Mouse (Mus musculus): ENCODE results near the gene Arf6. TPM values are rescaled to one million over a fixed set of nuclear protein-coding genes. Genes with fewer than 3 reads are reported as not detected.
"Not testable (repeated sequence)": the region's sequence is repeated elsewhere in the genome, so short reads cannot be mapped to it uniquely, and the experiment has no call there.

Gene Arf6
- polyA plus RNA-seq, 1 experiment from 2014 or later, result 73.7 TPM

DNA sequence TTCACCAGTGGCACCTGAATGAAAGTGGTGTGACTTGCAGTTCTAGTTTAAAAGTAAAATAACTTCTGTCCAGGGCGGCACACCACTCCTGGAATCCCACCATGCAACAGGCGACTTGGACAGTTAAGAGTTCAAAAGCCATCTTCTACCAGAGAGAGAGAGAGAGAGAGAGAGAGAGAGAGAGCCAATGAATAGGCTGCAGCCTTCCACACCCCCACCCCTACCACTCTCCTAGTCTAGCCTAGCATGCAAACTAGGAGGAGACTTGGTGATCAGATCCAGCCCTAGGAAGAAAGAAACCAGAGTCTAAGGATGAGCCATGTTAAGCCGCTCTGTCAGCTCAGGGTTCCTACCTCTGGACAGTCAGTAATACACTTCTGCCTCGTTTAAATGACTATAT, 9.6 kb upstream of the Arf6 start:
- 54% methylated on average over 4 of the region's 4 CpGs for WGBS
- Histone ChIP-seq H3K9ac (no peak overlapping the region), H3K36me3 (no peaks in the 10 kb centered on the region), H3K27ac (peak overlapping the region; percentile 96; the same call in 1 of the 2 replicates), H3K4me1 (peaks cover 15% of the 10 kb centered on the region), H3K4me2 (peak overlapping the region; percentile 69; the same call in 1 of the 2 replicates), H3K4me3 (no peak overlapping the region; the same call in 1 of the 2 replicates), H3K9me3 (no peaks in the 10 kb centered on the region), H3K27me3 (no peaks in the 10 kb centered on the region)
- ATAC-seq (ENCODE audit: insufficient number of reproducible peaks, low FRiP score, low TSS enrichment, low read depth), result no peak

DNA sequence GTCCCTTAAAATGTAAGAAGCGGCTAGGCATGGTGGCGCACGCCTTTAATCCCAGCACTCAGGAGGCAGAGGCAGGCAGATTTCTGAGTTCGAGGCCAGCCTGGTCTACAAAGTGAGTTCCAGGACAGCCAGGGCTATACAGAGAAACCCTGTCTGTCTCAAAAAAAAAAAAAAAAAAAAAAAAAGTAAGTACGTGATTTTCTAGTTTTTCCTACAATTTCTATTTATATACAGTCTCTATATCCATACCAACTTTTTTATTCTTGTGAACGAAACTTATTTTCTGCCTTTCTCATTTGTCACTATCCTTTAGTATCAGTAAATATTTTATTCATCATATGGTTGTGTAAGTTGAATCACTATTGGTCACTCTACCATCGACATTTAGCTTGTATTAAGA, 8.8 kb upstream of the Arf6 start:
- H3K27me3 ChIP-seq; H3K4me3 ChIP-seq; H3K36me3 ChIP-seq; H3K9ac ChIP-seq; H3K27ac ChIP-seq; H3K4me2 ChIP-seq; ATAC-seq (ENCODE audit: insufficient number of reproducible peaks, low FRiP score, low TSS enrichment, low read depth); H3K9me3 ChIP-seq: not testable (repeated sequence)
- 98% methylated on average over 7 of the region's 7 CpGs for WGBS
- peaks cover 15% of the 10 kb centered on the region for H3K4me1 ChIP-seq

DNA sequence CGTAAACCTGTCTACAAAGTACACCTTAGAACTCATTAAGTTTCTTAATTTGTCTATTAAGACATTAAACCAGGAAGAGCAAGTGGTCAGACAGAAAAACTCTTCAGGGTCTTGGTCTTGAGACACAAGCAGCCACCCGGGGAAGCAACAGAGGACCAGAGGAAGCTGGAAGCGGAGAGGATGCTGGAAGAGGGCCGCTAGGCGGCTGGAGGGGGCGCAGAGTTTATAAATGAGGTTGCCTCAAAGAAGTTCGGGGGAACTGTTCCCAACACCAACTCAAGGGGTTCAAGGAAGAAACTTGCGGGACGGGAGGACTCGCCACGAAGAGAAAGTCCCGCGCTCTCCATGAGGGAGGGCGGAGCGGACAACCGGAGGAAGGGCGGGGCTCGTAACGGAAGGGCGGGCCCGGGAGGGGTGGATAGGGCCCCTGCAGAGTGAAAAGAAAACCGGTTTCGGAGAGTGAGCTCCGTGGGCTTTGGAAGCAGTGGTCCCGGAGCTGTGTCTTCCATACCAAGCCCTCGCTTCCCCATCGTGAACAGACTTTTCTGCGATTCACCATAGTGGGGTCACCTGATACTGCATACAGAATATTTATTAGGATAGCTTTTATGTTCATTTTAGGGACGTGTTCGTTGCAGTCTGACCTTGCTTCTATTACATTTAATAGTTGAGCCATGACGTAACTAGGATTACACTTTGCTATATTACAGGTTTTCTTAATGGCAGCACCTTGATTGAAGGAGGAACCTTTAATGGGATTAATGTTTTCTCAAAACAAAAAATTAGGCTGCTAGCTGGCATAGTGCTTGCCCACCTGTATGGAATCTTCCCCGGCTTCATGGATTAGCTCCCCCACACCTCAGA, 7.8 kb upstream of the Arf6 start:
- peak; percentile 49; the same call in 1 of the 2 replicates for ATAC-seq (ENCODE audit: insufficient number of reproducible peaks, low FRiP score, low TSS enrichment, low read depth)
- peak overlapping the region; percentile 52 for H3K4me3 ChIP-seq
- H3K36me3 ChIP-seq, result no peaks in the 10 kb centered on the region
- 3% methylated on average over 32 of the region's 32 CpGs for WGBS
- peak overlapping the region; percentile 88 for H3K27ac ChIP-seq
- H3K9ac ChIP-seq, result peak overlapping the region; percentile 33
- H3K4me2 ChIP-seq, result peak overlapping the region; percentile 58
- no peaks in the 10 kb centered on the region for H3K27me3 ChIP-seq
- no peaks in the 10 kb centered on the region for H3K9me3 ChIP-seq
- peaks cover 15% of the 10 kb centered on the region for H3K4me1 ChIP-seq

DNA sequence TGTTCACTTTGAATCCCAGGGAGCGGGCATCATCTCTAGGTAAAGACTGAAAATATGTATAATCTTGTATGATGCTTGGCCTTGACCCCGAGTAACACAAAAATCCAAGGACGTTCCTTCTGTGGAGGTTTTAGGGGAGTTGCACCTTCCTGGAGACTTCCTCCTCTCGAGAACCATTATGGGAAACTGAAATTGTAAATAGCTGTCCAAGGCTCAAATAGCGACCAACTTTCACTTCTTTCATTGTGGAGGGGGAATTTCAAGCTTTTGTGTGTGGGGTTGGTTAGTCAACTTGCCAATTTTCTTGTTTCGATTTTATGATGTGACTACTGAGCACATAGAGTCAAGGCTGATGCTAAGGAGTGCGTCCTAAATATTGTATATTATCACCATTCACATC, 6.2 kb upstream of the Arf6 start:
- no peak for ATAC-seq (ENCODE audit: insufficient number of reproducible peaks, low FRiP score, low TSS enrichment, low read depth)
- Histone ChIP-seq H3K27ac (no peak overlapping the region), H3K36me3 (no peaks in the 10 kb centered on the region), H3K4me2 (no peak overlapping the region), H3K27me3 (no peaks in the 10 kb centered on the region), H3K9me3 (no peaks in the 10 kb centered on the region), H3K4me1 (peaks cover 19% of the 10 kb centered on the region), H3K4me3 (no peak overlapping the region), H3K9ac (no peak overlapping the region)
- 79% methylated on average over 7 of the region's 7 CpGs for WGBS

DNA sequence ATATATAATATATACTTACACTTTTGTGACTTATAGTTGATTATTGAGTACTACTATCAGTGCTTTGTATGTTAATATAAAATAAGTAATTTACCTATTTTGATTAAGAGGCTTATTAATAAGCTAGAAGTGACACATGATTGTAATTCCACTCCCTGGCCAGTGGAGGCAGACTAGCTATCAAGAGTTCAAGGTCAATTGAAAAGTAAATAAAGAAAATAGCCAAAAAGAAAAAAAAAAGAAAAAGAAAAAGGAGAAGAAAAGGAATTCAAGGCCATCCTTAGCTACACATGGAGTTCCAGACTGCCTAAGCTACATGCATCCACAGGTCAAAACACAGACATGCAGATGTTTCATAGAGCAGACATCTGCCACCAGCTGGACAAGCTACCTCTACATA, 5.5 kb upstream of the Arf6 start:
- ATAC-seq (ENCODE audit: insufficient number of reproducible peaks, low FRiP score, low TSS enrichment, low read depth), result no peak
- no peak overlapping the region for H3K4me3 ChIP-seq
- H3K4me1 ChIP-seq, result peaks cover 20% of the 10 kb centered on the region
- no peak overlapping the region for H3K4me2 ChIP-seq
- H3K9ac ChIP-seq, result no peak overlapping the region
- no peaks in the 10 kb centered on the region for H3K36me3 ChIP-seq
- no peaks in the 10 kb centered on the region for H3K27me3 ChIP-seq
- no peak overlapping the region for H3K27ac ChIP-seq
- no peaks in the 10 kb centered on the region for H3K9me3 ChIP-seq

DNA sequence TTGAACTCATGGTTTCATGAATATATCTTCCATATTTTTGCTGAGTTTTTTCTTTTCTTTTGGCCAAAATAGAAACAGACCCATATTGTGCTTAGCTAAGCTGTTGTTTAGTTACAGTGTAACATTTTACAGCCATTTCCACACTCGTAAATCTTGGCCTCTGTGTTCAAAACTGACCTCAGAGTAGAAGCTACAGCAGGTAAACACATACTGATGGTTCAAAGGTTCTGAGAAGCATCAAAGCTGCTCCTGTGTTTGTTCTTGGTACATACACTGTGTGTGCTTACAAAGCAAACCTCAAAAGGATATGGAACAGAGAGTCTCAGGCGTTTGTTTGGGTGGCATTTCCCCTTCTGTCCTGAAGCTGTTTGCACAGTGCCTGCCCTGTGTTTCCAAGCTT, 4.4 kb upstream of the Arf6 start:
- Histone ChIP-seq H3K4me1 (peaks cover 15% of the 10 kb centered on the region; the same call in 1 of the 2 replicates), H3K36me3 (no peaks in the 10 kb centered on the region), H3K27ac (no peak overlapping the region), H3K27me3 (no peaks in the 10 kb centered on the region), H3K4me2 (no peak overlapping the region), H3K9me3 (no peaks in the 10 kb centered on the region), H3K4me3 (no peak overlapping the region), H3K9ac (no peak overlapping the region)
- ATAC-seq (ENCODE audit: insufficient number of reproducible peaks, low FRiP score, low TSS enrichment, low read depth), result no peak
- WGBS, result 48% methylated on average over 2 of the region's 2 CpGs

DNA sequence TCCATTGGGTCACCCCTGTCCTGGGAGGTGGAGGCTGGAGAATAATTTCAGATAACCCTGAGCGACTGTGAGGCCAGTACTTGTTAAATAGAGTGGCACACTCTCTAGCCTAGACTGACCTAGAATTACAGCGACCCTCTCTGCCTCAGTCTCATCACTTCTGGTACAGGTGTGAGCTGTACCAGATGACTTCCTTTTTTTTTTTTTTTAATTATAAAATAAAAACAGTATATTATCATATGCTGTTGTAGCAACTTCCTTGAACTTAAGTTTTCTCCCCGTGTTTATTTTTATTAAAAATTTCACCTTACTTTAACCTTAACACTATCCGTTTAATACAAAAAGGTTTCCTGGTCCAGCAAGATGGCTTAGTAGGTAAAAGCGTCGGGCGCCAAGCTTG, 1.0 kb upstream of the Arf6 start:
- H3K4me3 ChIP-seq, result peak overlapping the region; percentile 97
- H3K9me3 ChIP-seq, result no peaks in the 10 kb centered on the region
- no peaks in the 10 kb centered on the region for H3K27me3 ChIP-seq
- peak overlapping the region; percentile 99 for H3K27ac ChIP-seq
- H3K9ac ChIP-seq, result peak overlapping the region; percentile 98
- no peak for ATAC-seq (ENCODE audit: insufficient number of reproducible peaks, low FRiP score, low TSS enrichment, low read depth)
- H3K36me3 ChIP-seq, result no peaks in the 10 kb centered on the region
- 10% methylated on average over 7 of the region's 7 CpGs for WGBS
- H3K4me1 ChIP-seq, result peaks cover 16% of the 10 kb centered on the region; the same call in 1 of the 2 replicates
- peak overlapping the region; percentile 48 for H3K4me2 ChIP-seq

DNA sequence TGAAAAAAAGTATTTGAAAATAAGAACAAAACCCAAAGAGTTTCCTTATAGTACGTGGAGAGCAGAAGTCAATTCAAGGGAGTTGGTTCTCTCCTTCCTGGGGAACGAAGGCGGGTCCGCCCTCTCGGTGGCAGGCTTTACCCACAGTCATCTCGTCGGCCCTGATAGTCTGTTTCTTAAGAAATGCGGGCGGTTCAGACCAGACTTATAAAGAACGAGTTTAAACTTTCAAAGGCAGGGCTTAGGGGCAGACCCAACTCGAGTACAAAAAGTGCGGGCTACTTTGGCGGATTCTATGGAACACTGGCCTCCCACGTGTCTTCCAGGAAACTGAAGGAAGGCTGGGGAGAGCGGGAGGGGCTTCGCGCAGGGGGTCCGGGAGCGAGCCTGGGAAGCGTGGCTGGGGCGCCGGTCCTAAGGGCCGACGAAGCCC, 513 bp upstream of the Arf6 start:
- Histone ChIP-seq H3K27ac (peak overlapping the region; percentile 99), H3K4me3 (peak overlapping the region; percentile 97), H3K9me3 (no peaks in the 10 kb centered on the region), H3K4me1 (peaks cover 19% of the 10 kb centered on the region; the same call in 1 of the 2 replicates), H3K36me3 (no peaks in the 10 kb centered on the region), H3K27me3 (no peaks in the 10 kb centered on the region), H3K9ac (peak overlapping the region; percentile 98), H3K4me2 (peak overlapping the region; percentile 48)
- WGBS, result 0% methylated on average over 24 of the region's 24 CpGs
- ATAC-seq (ENCODE audit: insufficient number of reproducible peaks, low FRiP score, low TSS enrichment, low read depth), result peak; percentile 88

DNA sequence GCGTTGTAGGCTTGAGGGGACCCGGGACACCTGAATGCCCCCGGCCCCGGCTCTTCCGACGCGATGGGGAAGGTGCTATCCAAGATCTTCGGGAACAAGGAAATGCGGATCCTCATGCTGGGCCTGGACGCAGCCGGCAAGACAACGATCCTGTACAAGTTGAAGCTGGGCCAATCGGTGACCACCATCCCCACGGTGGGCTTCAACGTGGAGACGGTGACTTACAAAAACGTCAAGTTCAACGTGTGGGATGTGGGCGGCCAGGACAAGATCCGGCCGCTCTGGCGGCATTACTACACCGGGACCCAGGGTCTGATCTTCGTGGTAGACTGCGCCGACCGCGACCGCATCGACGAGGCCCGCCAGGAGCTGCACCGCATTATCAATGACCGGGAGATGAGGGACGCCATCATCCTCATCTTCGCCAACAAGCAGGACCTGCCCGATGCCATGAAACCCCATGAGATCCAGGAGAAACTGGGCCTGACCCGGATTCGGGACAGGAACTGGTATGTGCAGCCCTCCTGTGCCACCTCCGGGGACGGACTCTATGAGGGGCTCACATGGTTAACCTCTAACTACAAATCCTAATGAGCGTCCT, 881 bp downstream of the Arf6 start:
- H3K9ac ChIP-seq, result peak overlapping the region; percentile 98
- H3K27ac ChIP-seq, result peak overlapping the region; percentile 99
- H3K27me3 ChIP-seq, result no peaks in the 10 kb centered on the region
- no peaks in the 10 kb centered on the region for H3K9me3 ChIP-seq
- ATAC-seq (ENCODE audit: insufficient number of reproducible peaks, low FRiP score, low TSS enrichment, low read depth), result no peak
- H3K4me1 ChIP-seq, result peaks cover 19% of the 10 kb centered on the region; the same call in 1 of the 2 replicates
- peak overlapping the region; percentile 81 for H3K4me2 ChIP-seq
- H3K36me3 ChIP-seq, result 0 out of 2 replicates have a peak, but pooled peaks cover 2% of the 10 kb centered on the region
- H3K4me3 ChIP-seq, result peak overlapping the region; percentile 97
- under 1% methylated on average over 42 of the region's 42 CpGs for WGBS

DNA sequence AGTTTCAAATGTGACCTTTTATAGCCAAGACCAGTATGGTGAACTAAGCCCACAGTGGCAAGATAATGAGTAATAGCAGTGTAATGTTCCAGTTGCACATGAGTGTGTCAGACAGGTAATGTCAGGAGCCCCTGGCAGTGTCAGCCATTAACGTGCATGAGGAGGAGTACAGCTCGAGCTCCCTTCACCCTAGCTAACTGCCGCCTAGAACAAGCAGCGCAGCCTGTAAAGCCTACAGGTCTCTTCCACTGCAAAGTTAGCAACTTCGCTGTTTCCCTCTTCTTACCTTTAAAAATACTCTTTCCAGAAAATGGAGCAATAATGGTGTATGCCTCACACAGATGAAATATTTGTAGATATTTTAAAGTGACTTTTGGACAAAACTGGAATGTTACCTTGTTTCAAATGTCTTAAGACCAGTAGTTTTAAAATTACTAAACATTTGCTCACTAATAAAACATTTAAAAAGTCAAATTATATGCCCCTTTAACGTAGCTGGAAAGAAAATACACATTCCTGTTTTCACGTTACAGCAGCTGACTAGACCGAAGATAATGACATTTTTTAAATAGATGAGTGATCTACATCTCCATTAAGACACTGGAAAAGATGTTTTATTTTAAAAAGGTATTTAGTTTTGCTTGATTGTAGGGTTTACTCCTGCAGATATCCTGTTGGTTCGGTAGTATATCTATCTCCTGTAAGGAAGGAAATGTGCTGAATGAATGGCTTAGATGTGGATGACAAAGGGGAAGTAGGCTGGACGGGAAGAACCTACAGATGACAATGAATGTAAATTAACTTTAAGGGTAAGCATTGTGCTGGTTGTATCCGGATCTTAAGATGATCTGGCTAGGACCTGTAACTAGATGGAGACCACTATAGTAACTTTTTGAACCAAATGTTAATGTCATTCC, 2.2 kb downstream of the Arf6 start:
- H3K27ac ChIP-seq, result no peak overlapping the region
- 32% methylated on average over 11 of the region's 11 CpGs for WGBS
- peaks cover 19% of the 10 kb centered on the region; the same call in 1 of the 2 replicates for H3K4me1 ChIP-seq
- no peaks in the 10 kb centered on the region for H3K9me3 ChIP-seq
- H3K4me3 ChIP-seq, result peak overlapping the region; percentile 97
- H3K9ac ChIP-seq, result peak overlapping the region; percentile 98
- ATAC-seq (ENCODE audit: insufficient number of reproducible peaks, low FRiP score, low TSS enrichment, low read depth), result no peak
- H3K4me2 ChIP-seq, result peak overlapping the region; percentile 81
- no peaks in the 10 kb centered on the region for H3K27me3 ChIP-seq
- H3K36me3 ChIP-seq, result 0 out of 2 replicates have a peak, but pooled peaks cover 2% of the 10 kb centered on the region

DNA sequence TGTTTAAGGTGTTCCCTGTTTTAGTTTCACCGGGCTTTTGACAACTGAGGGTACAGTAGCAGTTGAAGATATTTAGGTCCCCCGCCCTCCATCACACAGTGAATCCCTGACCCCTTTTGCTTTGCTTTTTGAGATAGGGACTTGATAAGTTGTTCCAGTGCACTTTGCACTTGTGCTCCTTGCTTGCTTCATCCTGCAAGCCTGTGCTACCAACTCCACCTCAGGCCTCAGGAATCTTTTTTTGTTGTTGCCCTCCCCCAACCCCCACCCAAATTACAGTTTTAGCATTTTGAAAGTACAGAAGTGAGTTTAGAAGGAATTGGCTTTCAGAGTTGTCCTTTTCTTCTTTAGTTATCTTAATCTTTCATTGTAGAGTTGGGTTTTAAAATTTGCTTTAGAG, 4.2 kb downstream of the Arf6 start:
- ATAC-seq (ENCODE audit: insufficient number of reproducible peaks, low FRiP score, low TSS enrichment, low read depth), result no peak
- 0 out of 2 replicates have a peak, but pooled peaks cover 2% of the 10 kb centered on the region for H3K36me3 ChIP-seq
- peaks cover 14% of the 10 kb centered on the region; the same call in 1 of the 2 replicates for H3K4me1 ChIP-seq
- 0 out of 2 replicates have a peak overlapping the region, but pooled peaks have one; percentile 1 for H3K4me2 ChIP-seq
- no peak overlapping the region for H3K9ac ChIP-seq
- no peaks in the 10 kb centered on the region for H3K27me3 ChIP-seq
- 84% methylated on average over 2 of the region's 2 CpGs for WGBS
- no peaks in the 10 kb centered on the region for H3K9me3 ChIP-seq
- H3K4me3 ChIP-seq, result peak overlapping the region; percentile 15; the same call in 1 of the 2 replicates
- no peak overlapping the region for H3K27ac ChIP-seq
